Mouse (Mus musculus): ENCODE data around the gene Id2.

- no peak for TF ChIP-seq CTCF (IDR thresholded peaks at IDR 0.05; ENCODE audit: low read depth)
- no peak for TF ChIP-seq EP300 (IDR thresholded peaks at IDR 0.05; ENCODE audit: low read depth)
These were observed 545 bp upstream of the Id2 start for GRCm38 (mm10) chr12:25097210-25098160.
